Mouse (Mus musculus) hindbrain, embryonic 10.5 days (tissue): ENCODE results near the gene Htatip2. TPM values are rescaled to one million over a fixed set of nuclear protein-coding genes. Genes with fewer than 3 reads are reported as not detected.

Experiments used
- DNase-seq: peaks from one replicate; pipeline ENCODE4 v3.0.0-alpha.2; 2017; ENCODE audit warnings: low spot score
- H3K27ac ChIP-seq: fragments of 300-500 bp; sonication (generic); 2 replicates; pipeline ENCODE4 v1.5.1; 2016; ENCODE audit warnings: mild to moderate bottlenecking, moderate library complexity
- H3K27me3 ChIP-seq: fragments of 300-500 bp; sonication (generic); 2 replicates; pipeline ENCODE4 v1.6.1; 2016; ENCODE audit warnings: mild to moderate bottlenecking; ENCODE audit not compliant: poor library complexity, insufficient read depth, severe bottlenecking
- H3K36me3 ChIP-seq: fragments of 300-500 bp; sonication (generic); 2 replicates; pipeline ENCODE4 v1.6.1; 2016; ENCODE audit warnings: mild to moderate bottlenecking, moderate library complexity
- H3K4me1 ChIP-seq: fragments of 300-500 bp; sonication (generic); replicated peaks from 2 replicates; pipeline ENCODE4 v1.6.1; 2016; ENCODE audit warnings: mild to moderate bottlenecking
- H3K4me3 ChIP-seq: fragments of 300-500 bp; sonication (generic); 2 replicates; pipeline ENCODE4 v1.5.1; 2016; ENCODE audit warnings: mild to moderate bottlenecking, moderate library complexity
- H3K9me3 ChIP-seq: fragments of 300-500 bp; sonication (generic); 2 replicates; pipeline ENCODE4 v1.6.1; 2016; ENCODE audit warnings: mild to moderate bottlenecking, moderate library complexity
- WGBS: fragments of 180-500 bp; shearing (Covaris S2); methylation state at CpG from one replicate; pipeline ENCODE4 v1.1.7; 2016; 5-methylcytosine and 5-hydroxymethylcytosine counted together
- polyA plus RNA-seq: library from polyadenylated mRNA; unstranded; fragments of >200 nt; fragmentation: Nextera tagmentation; extraction: Ambion mirVana; gene quantifications from 2 replicates; pipeline ENCODE4 v1.2.1, GENCODE M21; 2016

The Htatip2 gene
- polyA plus RNA-seq, 1 experiment from 2014 or later = 4.3 TPM

- no peak overlapping the region for H3K4me3 ChIP-seq
- no peaks in the 10 kb centered on the region for H3K4me1 ChIP-seq
- no peaks in the 10 kb centered on the region for H3K9me3 ChIP-seq
- no peak overlapping the region for H3K27ac ChIP-seq
- peaks cover 86% of the 10 kb centered on the region for H3K36me3 ChIP-seq
- H3K27me3 ChIP-seq = no peaks in the 10 kb centered on the region
- 84% methylated on average over 1 of the region's 1 CpGs for WGBS
- no peak for DNase-seq
These were observed 38.3 kb downstream of the Htatip2 start for GRCm38 (mm10) chr7:49797171-49797570.

- no peak for DNase-seq
- Histone ChIP-seq H3K27ac (no peak overlapping the region), H3K36me3 (peaks cover 63% of the 10 kb centered on the region), H3K9me3 (no peaks in the 10 kb centered on the region), H3K4me1 (no peaks in the 10 kb centered on the region), H3K27me3 (no peaks in the 10 kb centered on the region), H3K4me3 (no peak overlapping the region)
- 90% methylated on average over 6 of the region's 6 CpGs for WGBS
These were observed 44.6 kb downstream of the Htatip2 start for GRCm38 (mm10) chr7:49803511-49803910.

- Histone ChIP-seq H3K27ac (no peak overlapping the region), H3K27me3 (no peaks in the 10 kb centered on the region), H3K4me3 (no peak overlapping the region), H3K36me3 (peaks cover 62% of the 10 kb centered on the region), H3K4me1 (no peaks in the 10 kb centered on the region), H3K9me3 (no peaks in the 10 kb centered on the region)
- no peak for DNase-seq
- WGBS = 87% methylated on average over 5 of the region's 5 CpGs
These were observed 45.8 kb downstream of the Htatip2 start for GRCm38 (mm10) chr7:49804638-49805165.

GRCm38 (mm10) chr7:49805618-49806017, 46.7 kb downstream of the Htatip2 start:
- no peak for DNase-seq
- Histone ChIP-seq H3K36me3 (peaks cover 56% of the 10 kb centered on the region), H3K4me1 (no peaks in the 10 kb centered on the region)

GRCm38 (mm10) chr7:49807093-49807682, 48.3 kb downstream of the Htatip2 start:
- Histone ChIP-seq H3K36me3 (peaks cover 51% of the 10 kb centered on the region), H3K27me3 (no peaks in the 10 kb centered on the region), H3K4me3 (no peak overlapping the region), H3K9me3 (no peaks in the 10 kb centered on the region), H3K4me1 (no peaks in the 10 kb centered on the region), H3K27ac (no peak overlapping the region)
- 88% methylated on average over 9 of the region's 9 CpGs for WGBS
- no peak for DNase-seq

More at GRCm38 (mm10) chr7:49805618-49806017, 46.7 kb downstream of the Htatip2 start:
- Histone ChIP-seq H3K9me3 (no peaks in the 10 kb centered on the region), H3K4me3 (no peak overlapping the region), H3K27ac (no peak overlapping the region), H3K27me3 (no peaks in the 10 kb centered on the region)
- 94% methylated on average over 3 of the region's 3 CpGs for WGBS

GRCm38 (mm10) chr7:49807846-49808622, 49.1 kb downstream of the Htatip2 start:
- WGBS = 90% methylated on average over 17 of the region's 17 CpGs
- H3K4me1 ChIP-seq = no peaks in the 10 kb centered on the region
- H3K4me3 ChIP-seq = no peak overlapping the region
- H3K27me3 ChIP-seq = no peaks in the 10 kb centered on the region
- no peaks in the 10 kb centered on the region for H3K9me3 ChIP-seq
- no peak overlapping the region for H3K27ac ChIP-seq
- DNase-seq = no peak
- peaks cover 46% of the 10 kb centered on the region for H3K36me3 ChIP-seq

- no peak for DNase-seq
- 94% methylated on average over 6 of the region's 6 CpGs for WGBS
- Histone ChIP-seq H3K36me3 (peaks cover 38% of the 10 kb centered on the region), H3K4me3 (no peak overlapping the region), H3K27me3 (no peaks in the 10 kb centered on the region), H3K27ac (no peak overlapping the region), H3K9me3 (no peaks in the 10 kb centered on the region), H3K4me1 (no peaks in the 10 kb centered on the region)
These were observed 50.2 kb downstream of the Htatip2 start for GRCm38 (mm10) chr7:49809100-49809499.

- H3K36me3 ChIP-seq = peaks cover 40% of the 10 kb centered on the region
- WGBS = 77% methylated on average over 3 of the region's 3 CpGs
- no peaks in the 10 kb centered on the region for H3K27me3 ChIP-seq
These were observed 50.6 kb downstream of the Htatip2 start for GRCm38 (mm10) chr7:49809562-49809961.

GRCm38 (mm10) chr7:49811346-49811745, 52.4 kb downstream of the Htatip2 start:
- Histone ChIP-seq H3K4me1 (no peaks in the 10 kb centered on the region), H3K27me3 (no peaks in the 10 kb centered on the region), H3K9me3 (no peaks in the 10 kb centered on the region), H3K4me3 (no peak overlapping the region), H3K36me3 (peaks cover 46% of the 10 kb centered on the region), H3K27ac (no peak overlapping the region)
- 68% methylated on average over 4 of the region's 4 CpGs for WGBS
- DNase-seq = no peak

More at GRCm38 (mm10) chr7:49809562-49809961, 50.6 kb downstream of the Htatip2 start:
- H3K27ac ChIP-seq = no peak overlapping the region
- no peaks in the 10 kb centered on the region for H3K4me1 ChIP-seq
- DNase-seq = no peak
- no peaks in the 10 kb centered on the region for H3K9me3 ChIP-seq
- no peak overlapping the region for H3K4me3 ChIP-seq

GRCm38 (mm10) chr7:49819393-49819792, 60.5 kb downstream of the Htatip2 start:
- Histone ChIP-seq H3K27ac (no peak overlapping the region), H3K27me3 (no peaks in the 10 kb centered on the region), H3K36me3 (peaks cover 21% of the 10 kb centered on the region), H3K4me1 (peaks cover 12% of the 10 kb centered on the region), H3K9me3 (no peaks in the 10 kb centered on the region), H3K4me3 (no peak overlapping the region)
- peak; percentile 12 for DNase-seq
- 47% methylated on average over 4 of the region's 4 CpGs for WGBS

- H3K4me3 ChIP-seq = no peak overlapping the region
- DNase-seq = no peak
- WGBS = 97% methylated on average over 1 of the region's 1 CpGs
- peaks cover 12% of the 10 kb centered on the region for H3K4me1 ChIP-seq
- H3K27ac ChIP-seq = no peak overlapping the region
- no peaks in the 10 kb centered on the region for H3K27me3 ChIP-seq
- H3K9me3 ChIP-seq = no peaks in the 10 kb centered on the region
- H3K36me3 ChIP-seq = peaks cover 14% of the 10 kb centered on the region
These were observed 62.5 kb downstream of the Htatip2 start for GRCm38 (mm10) chr7:49821370-49821769.

GRCm38 (mm10) chr7:49822028-49822427, 63.1 kb downstream of the Htatip2 start:
- H3K27me3 ChIP-seq = no peaks in the 10 kb centered on the region
- H3K27ac ChIP-seq = no peak overlapping the region
- H3K9me3 ChIP-seq = no peaks in the 10 kb centered on the region
- peaks cover 20% of the 10 kb centered on the region for H3K36me3 ChIP-seq
- H3K4me1 ChIP-seq = peaks cover 12% of the 10 kb centered on the region
- no peak overlapping the region for H3K4me3 ChIP-seq
- 94% methylated on average over 2 of the region's 2 CpGs for WGBS
- DNase-seq = no peak
